Mouse (Mus musculus): ENCODE measurements at regions not wholly inside any gene's neighbourhood (a gene's known extent, or its start where the extent isn't known, plus 50 kb on each side); places are given as distances from the start of the nearest gene placed in this dataset.

DNA sequence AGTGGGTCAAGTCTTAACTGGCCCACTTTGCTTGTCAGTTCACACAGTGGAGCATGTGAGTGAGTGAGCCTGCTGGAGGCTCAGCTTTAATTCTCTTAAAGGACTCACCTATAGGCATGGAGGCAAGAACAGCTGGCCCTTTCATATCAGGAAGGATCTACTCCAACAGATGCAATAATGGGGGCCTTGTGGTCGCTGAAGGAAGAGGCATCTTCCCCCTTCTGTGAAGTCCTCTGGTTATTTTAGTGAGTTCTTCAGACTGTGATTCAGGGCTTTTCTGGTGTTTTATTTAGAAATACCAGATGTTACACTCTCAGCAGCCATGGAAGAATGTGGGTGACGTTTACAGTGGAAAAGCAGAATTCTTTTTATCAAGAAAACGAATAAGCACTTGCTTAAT, 516.9 kb downstream of the Col12a1 start:
- no peak for ATAC-seq
- H3K4me2 ChIP-seq (replicated peaks; ENCODE audit: low read depth, low read length) = no peak overlapping the region
- H3K27ac ChIP-seq (ENCODE audit: low read length) = no peak overlapping the region
- no peak overlapping the region for H3K9ac ChIP-seq (replicated peaks; ENCODE audit: low read depth)
- no peaks in the 10 kb centered on the region for H3K9me3 ChIP-seq (ENCODE audit: low read length)
- TF ChIP-seq CTCF (IDR thresholded peaks at IDR 0.05) = no peak
- no peak for TF ChIP-seq EP300 (IDR thresholded peaks at IDR 0.05)
- WGBS = 49% methylated on average over 3 of the region's 3 CpGs
- no peaks in the 10 kb centered on the region for H3K36me3 ChIP-seq (ENCODE audit: insufficient read depth, low read length)
- H3K4me3 ChIP-seq (ENCODE audit: low read depth, low read length) = no peak overlapping the region
- no peaks in the 10 kb centered on the region for H3K4me1 ChIP-seq (ENCODE audit: insufficient read depth, low read depth, low read length)
- no peaks in the 10 kb centered on the region for H3K27me3 ChIP-seq (replicated peaks; ENCODE audit: insufficient read depth, low read length)
- DNase-seq (ENCODE audit: low spot score) = no peak

DNA sequence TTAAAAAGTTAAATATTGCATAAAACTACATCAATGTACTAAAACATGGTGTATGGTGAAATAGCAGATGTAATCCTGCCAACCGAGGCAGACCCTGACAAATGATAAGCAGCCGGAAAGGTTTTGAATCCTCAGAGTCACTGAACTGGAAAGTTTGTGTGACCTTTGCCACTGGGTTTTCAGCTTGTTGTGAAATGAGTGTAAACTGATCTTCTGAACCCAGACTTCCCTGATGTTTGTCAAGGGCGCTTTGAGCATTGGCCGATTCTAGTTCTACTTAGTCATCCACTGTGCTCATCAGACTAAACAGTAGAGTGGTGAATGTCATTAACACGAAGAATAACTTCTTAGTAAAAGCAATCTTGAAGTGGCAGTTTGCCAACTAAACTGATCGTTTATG, 505.3 kb downstream of the Col12a1 start:
- TF ChIP-seq CTCF (IDR thresholded peaks at IDR 0.05) = no peak
- TF ChIP-seq EP300 (IDR thresholded peaks at IDR 0.05) = no peak
- Histone ChIP-seq H3K4me2 (replicated peaks; ENCODE audit: low read depth, low read length) (no peak overlapping the region), H3K4me3 (ENCODE audit: low read depth, low read length) (no peak overlapping the region), H3K4me1 (ENCODE audit: insufficient read depth, low read depth, low read length) (no peaks in the 10 kb centered on the region), H3K9me3 (ENCODE audit: low read length) (no peaks in the 10 kb centered on the region), H3K36me3 (ENCODE audit: insufficient read depth, low read length) (no peaks in the 10 kb centered on the region), H3K27ac (ENCODE audit: low read length) (no peak overlapping the region), H3K27me3 (replicated peaks; ENCODE audit: insufficient read depth, low read length) (no peaks in the 10 kb centered on the region), H3K9ac (replicated peaks; ENCODE audit: low read depth) (no peak overlapping the region)
- peak; percentile 7 for DNase-seq (ENCODE audit: low spot score)
- 32% methylated on average over 6 of the region's 6 CpGs for WGBS
- no peak for ATAC-seq

DNA sequence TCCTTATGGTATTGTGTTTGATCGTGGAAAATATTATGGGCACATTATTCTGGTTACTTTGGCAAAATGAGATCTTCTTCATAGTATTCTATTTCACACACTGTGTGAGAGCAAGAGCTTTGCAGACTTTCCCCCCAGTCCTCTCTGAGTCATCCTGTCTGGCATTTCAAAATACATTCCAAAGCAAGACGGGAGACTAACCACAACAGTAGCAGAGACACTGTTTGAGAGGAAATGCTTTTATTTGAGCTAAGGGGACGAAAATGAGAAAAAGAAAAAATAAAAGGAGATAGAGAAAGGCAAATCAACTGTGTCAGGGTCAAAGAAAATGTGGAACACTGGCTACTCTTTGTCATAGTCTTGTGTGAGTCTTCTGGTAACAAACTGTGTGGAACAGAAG, 502.6 kb downstream of the Col12a1 start:
- 32% methylated on average over 3 of the region's 3 CpGs for WGBS
- Histone ChIP-seq H3K27me3 (replicated peaks; ENCODE audit: insufficient read depth, low read length) (no peaks in the 10 kb centered on the region), H3K4me2 (replicated peaks; ENCODE audit: low read depth, low read length) (no peak overlapping the region), H3K4me3 (ENCODE audit: low read depth, low read length) (no peak overlapping the region), H3K9ac (replicated peaks; ENCODE audit: low read depth) (no peak overlapping the region), H3K4me1 (ENCODE audit: insufficient read depth, low read depth, low read length) (no peaks in the 10 kb centered on the region), H3K36me3 (ENCODE audit: insufficient read depth, low read length) (no peaks in the 10 kb centered on the region), H3K9me3 (ENCODE audit: low read length) (no peaks in the 10 kb centered on the region), H3K27ac (ENCODE audit: low read length) (no peak overlapping the region)
- DNase-seq (ENCODE audit: low spot score) (peak; percentile 27), ATAC-seq (peak; percentile 48; the same call in 1 of the 2 replicates)
- TF ChIP-seq EP300 (IDR thresholded peaks at IDR 0.05) = no peak
- TF ChIP-seq CTCF (IDR thresholded peaks at IDR 0.05) = no peak

DNA sequence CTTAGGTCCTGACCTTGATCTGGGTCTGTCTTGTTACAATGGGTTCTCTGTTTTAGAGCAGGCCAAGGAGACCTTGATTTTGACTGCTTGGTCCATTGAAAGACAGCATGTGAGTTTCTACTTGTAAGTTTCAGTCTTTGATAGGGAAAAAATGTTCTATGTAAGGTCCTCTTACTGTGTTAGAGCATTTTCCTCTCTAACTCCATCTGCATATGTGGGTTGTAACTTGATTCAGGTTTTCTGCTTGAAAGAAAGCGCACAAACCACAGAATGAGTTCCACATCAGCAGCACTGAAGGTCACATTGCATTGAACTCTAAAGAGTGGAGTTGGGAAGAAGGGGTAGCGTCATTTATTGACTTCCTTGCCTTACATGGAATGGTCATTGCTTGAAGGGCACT, 502.2 kb downstream of the Col12a1 start:
- Histone ChIP-seq H3K27me3 (replicated peaks; ENCODE audit: insufficient read depth, low read length) (no peaks in the 10 kb centered on the region), H3K4me1 (ENCODE audit: insufficient read depth, low read depth, low read length) (no peaks in the 10 kb centered on the region), H3K4me2 (replicated peaks; ENCODE audit: low read depth, low read length) (no peak overlapping the region), H3K9ac (replicated peaks; ENCODE audit: low read depth) (no peak overlapping the region), H3K27ac (ENCODE audit: low read length) (no peak overlapping the region), H3K4me3 (ENCODE audit: low read depth, low read length) (no peak overlapping the region), H3K36me3 (ENCODE audit: insufficient read depth, low read length) (no peaks in the 10 kb centered on the region), H3K9me3 (ENCODE audit: low read length) (no peaks in the 10 kb centered on the region)
- no peak for TF ChIP-seq CTCF (IDR thresholded peaks at IDR 0.05)
- TF ChIP-seq EP300 (IDR thresholded peaks at IDR 0.05) = no peak
- DNase-seq (ENCODE audit: low spot score) = no peak
- ATAC-seq = no peak
- WGBS = 79% methylated on average over 2 of the region's 2 CpGs

DNA sequence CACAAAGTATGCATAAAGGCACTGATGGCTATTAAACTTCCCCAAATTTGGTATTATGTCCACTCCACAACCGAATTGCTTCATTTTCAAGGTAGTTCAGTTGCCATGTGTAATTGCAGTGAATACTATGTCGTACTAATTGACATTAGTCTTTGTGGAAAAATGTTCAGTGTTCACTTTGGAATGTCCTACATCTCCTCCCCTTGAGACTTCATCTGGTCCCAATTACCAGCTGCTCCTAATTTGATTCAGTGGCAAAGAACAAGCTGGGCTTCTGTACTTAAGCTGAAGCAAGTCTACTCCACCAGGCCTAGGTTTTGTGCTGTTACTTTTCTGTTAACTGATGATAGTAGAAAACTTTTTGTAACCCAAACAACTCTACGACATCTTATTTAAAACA, 485.6 kb downstream of the Col12a1 start:
- Histone ChIP-seq H3K27ac (ENCODE audit: low read length) (no peak overlapping the region), H3K4me3 (ENCODE audit: low read depth, low read length) (no peak overlapping the region), H3K4me2 (replicated peaks; ENCODE audit: low read depth, low read length) (no peak overlapping the region), H3K4me1 (ENCODE audit: insufficient read depth, low read depth, low read length) (no peaks in the 10 kb centered on the region), H3K36me3 (ENCODE audit: insufficient read depth, low read length) (no peaks in the 10 kb centered on the region), H3K27me3 (replicated peaks; ENCODE audit: insufficient read depth, low read length) (no peaks in the 10 kb centered on the region), H3K9ac (replicated peaks; ENCODE audit: low read depth) (no peak overlapping the region), H3K9me3 (ENCODE audit: low read length) (no peaks in the 10 kb centered on the region)
- DNase-seq (ENCODE audit: low spot score) (no peak), ATAC-seq (no peak)
- TF ChIP-seq EP300 (IDR thresholded peaks at IDR 0.05) = no peak
- no peak for TF ChIP-seq CTCF (IDR thresholded peaks at IDR 0.05)
- 62% methylated on average over 3 of the region's 3 CpGs for WGBS

DNA sequence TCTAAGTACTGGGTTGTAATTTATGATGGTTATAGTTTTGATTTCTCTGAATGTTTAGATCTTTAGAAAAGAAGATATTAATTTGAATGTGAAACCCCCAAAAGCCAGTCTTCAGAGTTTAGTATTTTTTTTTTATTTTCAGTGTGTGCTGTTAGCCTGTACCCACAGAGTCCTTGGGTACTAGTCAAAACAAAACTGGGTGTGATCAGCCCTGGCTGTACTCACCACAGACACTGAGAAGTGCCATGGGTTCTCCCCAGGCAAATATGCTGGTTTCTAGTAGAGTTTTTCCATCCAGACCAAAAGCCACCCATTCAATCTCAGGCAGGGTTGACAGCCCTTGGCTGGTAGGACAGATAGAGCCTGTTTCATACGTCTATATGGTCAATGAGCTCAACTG, 484.9 kb downstream of the Col12a1 start:
- 68% methylated on average over 1 of the region's 1 CpGs for WGBS
- no peaks in the 10 kb centered on the region for H3K27me3 ChIP-seq (replicated peaks; ENCODE audit: insufficient read depth, low read length)
- H3K27ac ChIP-seq (ENCODE audit: low read length) = no peak overlapping the region
- DNase-seq (ENCODE audit: low spot score) (no peak), ATAC-seq (no peak)
- TF ChIP-seq EP300 (IDR thresholded peaks at IDR 0.05) (no peak), CTCF (IDR thresholded peaks at IDR 0.05) (no peak)
- no peak overlapping the region for H3K4me3 ChIP-seq (ENCODE audit: low read depth, low read length)
- no peaks in the 10 kb centered on the region for H3K9me3 ChIP-seq (ENCODE audit: low read length)
- H3K4me1 ChIP-seq (ENCODE audit: insufficient read depth, low read depth, low read length) = no peaks in the 10 kb centered on the region
- no peak overlapping the region for H3K4me2 ChIP-seq (replicated peaks; ENCODE audit: low read depth, low read length)
- H3K36me3 ChIP-seq (ENCODE audit: insufficient read depth, low read length) = no peaks in the 10 kb centered on the region
- no peak overlapping the region for H3K9ac ChIP-seq (replicated peaks; ENCODE audit: low read depth)

DNA sequence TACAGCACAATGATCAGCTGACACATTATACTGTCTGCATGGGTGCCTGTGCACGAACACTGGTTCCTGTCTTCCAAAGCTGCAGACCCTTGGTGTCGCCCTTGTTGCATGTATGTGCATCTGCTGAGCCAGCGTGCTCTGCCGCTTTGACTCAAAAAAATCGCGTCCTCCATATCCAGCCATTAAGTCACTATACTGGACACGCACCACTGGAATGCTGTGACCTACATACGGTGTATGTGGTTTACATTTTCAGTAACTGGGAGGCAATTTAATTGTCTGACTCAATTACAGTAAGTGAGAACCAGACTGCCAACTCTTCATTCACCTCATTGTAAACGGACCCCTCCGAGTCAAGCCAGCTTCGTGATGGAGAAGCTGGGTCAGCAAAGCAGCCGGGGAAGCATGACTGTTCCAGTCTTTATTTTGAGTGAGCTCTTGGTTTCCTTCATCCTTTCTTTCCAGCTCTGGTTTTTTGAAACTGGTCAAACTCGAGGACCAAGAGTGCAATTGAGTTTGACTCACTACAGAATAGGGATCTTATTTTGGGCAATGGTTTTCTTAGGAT, 448.9 kb downstream of the Col12a1 start:
- H3K9me3 ChIP-seq (ENCODE audit: low read length) = no peaks in the 10 kb centered on the region
- H3K4me1 ChIP-seq (ENCODE audit: insufficient read depth, low read depth, low read length) = no peaks in the 10 kb centered on the region
- DNase-seq (ENCODE audit: low spot score) (no peak), ATAC-seq (no peak)
- H3K9ac ChIP-seq (replicated peaks; ENCODE audit: low read depth) = no peak overlapping the region
- H3K4me2 ChIP-seq (replicated peaks; ENCODE audit: low read depth, low read length) = no peak overlapping the region
- TF ChIP-seq CTCF (IDR thresholded peaks at IDR 0.05) = no peak
- TF ChIP-seq EP300 (IDR thresholded peaks at IDR 0.05) = no peak
- H3K27me3 ChIP-seq (replicated peaks; ENCODE audit: insufficient read depth, low read length) = no peaks in the 10 kb centered on the region
- H3K36me3 ChIP-seq (ENCODE audit: insufficient read depth, low read length) = no peaks in the 10 kb centered on the region
- WGBS = 85% methylated on average over 13 of the region's 13 CpGs
- no peak overlapping the region for H3K4me3 ChIP-seq (ENCODE audit: low read depth, low read length)
- no peak overlapping the region for H3K27ac ChIP-seq (ENCODE audit: low read length)
